Comparison of ENCODE assay signal across 12 mouse cellular contexts in the genomic region with DNA sequence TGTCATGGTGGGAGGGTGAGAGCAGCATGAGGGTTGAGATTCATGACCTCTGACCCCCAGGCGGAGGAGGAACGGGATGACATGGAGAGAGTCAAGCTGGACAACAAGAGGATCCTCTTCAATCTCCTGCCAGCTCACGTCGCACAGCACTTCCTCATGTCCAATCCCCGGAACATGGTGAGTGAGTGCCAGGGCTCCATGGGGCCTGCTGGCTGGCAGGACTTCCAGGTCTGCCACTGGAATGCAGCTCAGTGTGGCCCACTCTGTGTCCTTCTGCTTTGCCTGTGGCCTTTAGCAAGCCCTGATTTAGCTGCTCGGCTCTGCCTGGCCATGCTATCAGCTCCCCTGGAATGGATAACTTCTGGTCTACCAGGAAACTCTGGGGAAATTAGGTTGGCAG. TPM values are rescaled to one million over a fixed set of nuclear protein-coding genes. Genes with fewer than 3 reads are reported as not detected.
DNase-seq lines count a peak whose midpoint lies in the region; ATAC-seq and TF ChIP-seq lines count a peak whose summit lies in the region.
"Had no signal": no experiment of that assay in that cellular context is flagged by ENCODE, and none has a peak within 500 bp of the region (broad histone marks: within the 10 kb centered on the region; RNA-seq: fewer than 3 reads in every experiment).

No protein-coding gene starts in this region.

- H3K9me3 ChIP-seq in hindbrain, embryonic 13.5 days, result no peaks in the 10 kb centered on the region
- no peaks in the 10 kb centered on the region for H3K9me3 ChIP-seq in hindbrain, embryonic 11.5 days (ENCODE audit: control insufficient read depth, low read length)
- no peaks in the 10 kb centered on the region for H3K9me3 ChIP-seq in limb, embryonic 15.5 days

- no peak overlapping the region for H3K9ac ChIP-seq in hindbrain, embryonic 13.5 days
- H3K9ac ChIP-seq in hindbrain, embryonic 11.5 days (ENCODE audit: low read depth, low read length), result no peak overlapping the region
- no peak overlapping the region for H3K9ac ChIP-seq in limb, embryonic 15.5 days

- H3K4me2 ChIP-seq in hindbrain, embryonic 13.5 days, result no peak overlapping the region
- no peak overlapping the region for H3K4me2 ChIP-seq in hindbrain, embryonic 11.5 days (replicated peaks; ENCODE audit: low read depth, low read length)
- no peak overlapping the region for H3K4me2 ChIP-seq in limb, embryonic 15.5 days

- no peak for DNase-seq in hindbrain, embryonic 11.5 days (ENCODE audit: low spot score)
- no peak for DNase-seq in thymus, adult 2 months
- no peak for DNase-seq in thymus, postnatal 36 days
- no peak for DNase-seq in adrenal gland, postnatal 4 days (ENCODE audit: low spot score in 2 of 2)
- DNase-seq in right cerebral cortex, adult 2 months (ENCODE audit: low spot score in 2 of 2), result no peak
- DNase-seq: adrenal gland, adult 2 months had no signal

- 79% methylated on average over 6 of the region's 6 CpGs for WGBS in hindbrain, embryonic 13.5 days
- WGBS in hindbrain, embryonic 11.5 days, result 77% methylated on average over 6 of the region's 6 CpGs
- 90% methylated on average over 6 of the region's 6 CpGs for WGBS in thymus, adult 2 months
- 76% methylated on average over 6 of the region's 6 CpGs for WGBS in limb, embryonic 15.5 days

- no peak overlapping the region for H3K4me3 ChIP-seq in hindbrain, embryonic 13.5 days
- H3K4me3 ChIP-seq in hindbrain, embryonic 11.5 days (ENCODE audit: low read depth, low read length), result no peak overlapping the region
- H3K4me3 ChIP-seq in thymus, adult 2 months (ENCODE audit: control insufficient read depth, insufficient read depth, low read length), result no peak overlapping the region
- no peak overlapping the region for H3K4me3 ChIP-seq in limb, embryonic 15.5 days
- H3K4me3 ChIP-seq: erythroblast, embryonic 14.5 days; left cerebral cortex, adult 2 months had no signal

- peaks cover 3% of the 10 kb centered on the region; the same call in 1 of the 2 replicates for H3K36me3 ChIP-seq in hindbrain, embryonic 13.5 days
- no peaks in the 10 kb centered on the region for H3K36me3 ChIP-seq in hindbrain, embryonic 11.5 days (ENCODE audit: control insufficient read depth, insufficient read depth, low read length)
- H3K36me3 ChIP-seq in thymus, adult 2 months (ENCODE audit: control insufficient read depth, insufficient read depth, low read length), result no peaks in the 10 kb centered on the region
- H3K36me3 ChIP-seq in limb, embryonic 15.5 days, result no peaks in the 10 kb centered on the region

- TF ChIP-seq POLR2A in thymus, adult 2 months (IDR thresholded peaks at IDR 0.05; ENCODE audit: control insufficient read depth, extremely low read depth, insufficient read depth, low read length, poor library complexity), result no peak

- ATAC-seq in hindbrain, embryonic 13.5 days (ENCODE audit: low FRiP score), result no peak
- ATAC-seq in hindbrain, embryonic 11.5 days (ENCODE audit: low FRiP score), result no peak
- ATAC-seq in limb, embryonic 15.5 days (ENCODE audit: insufficient number of reproducible peaks, low FRiP score, low TSS enrichment, low read depth), result no peak
- no peak for ATAC-seq in megakaryocyte progenitor cell, adult 5-6 weeks (replicated peaks; ENCODE audit: poor library complexity)

- peak overlapping the region; percentile 69 for H3K27ac ChIP-seq in hindbrain, embryonic 13.5 days
- H3K27ac ChIP-seq in hindbrain, embryonic 11.5 days (ENCODE audit: low read depth, low read length), result no peak overlapping the region
- peak overlapping the region; percentile 87; the same call in 1 of the 2 replicates for H3K27ac ChIP-seq in thymus, adult 2 months (ENCODE audit: control insufficient read depth, insufficient read depth, low read length)
- peak overlapping the region; percentile 65 for H3K27ac ChIP-seq in limb, embryonic 15.5 days
- H3K27ac ChIP-seq: left cerebral cortex, adult 2 months had no signal

- no peaks in the 10 kb centered on the region for H3K27me3 ChIP-seq in hindbrain, embryonic 13.5 days
- H3K27me3 ChIP-seq in hindbrain, embryonic 11.5 days (ENCODE audit: control insufficient read depth, insufficient read depth, low read length), result no peaks in the 10 kb centered on the region
- no peaks in the 10 kb centered on the region for H3K27me3 ChIP-seq in thymus, adult 2 months (ENCODE audit: control insufficient read depth, insufficient read depth, low read length)
- H3K27me3 ChIP-seq in limb, embryonic 15.5 days, result no peaks in the 10 kb centered on the region

- peaks cover 25% of the 10 kb centered on the region for H3K4me1 ChIP-seq in hindbrain, embryonic 13.5 days (replicated peaks)
- 0 out of 2 replicates have a peak, but pooled peaks cover 2% of the 10 kb centered on the region for H3K4me1 ChIP-seq in hindbrain, embryonic 11.5 days (replicated peaks; ENCODE audit: control insufficient read depth, insufficient read depth, low read length)
- H3K4me1 ChIP-seq in thymus, adult 2 months (replicated peaks; ENCODE audit: control insufficient read depth, insufficient read depth, low read length), result peaks cover 18% of the 10 kb centered on the region
- peaks cover 12% of the 10 kb centered on the region for H3K4me1 ChIP-seq in limb, embryonic 15.5 days

- no peak for TF ChIP-seq CTCF in thymus, adult 2 months (IDR thresholded peaks at IDR 0.05; ENCODE audit: borderline replicate concordance, control insufficient read depth, extremely low read depth, insufficient read depth, low read length, poor library complexity)

RNA-seq across cellular contexts. Expression of a gene that starts 28.2 kb away (rescaled TPM):
- not detected in 2 replicates for polyA plus RNA-seq in hindbrain, embryonic 13.5 days (2015; fragmentation: Nextera tagmentation; extraction: Ambion mirVana)
- polyA plus RNA-seq in hindbrain, embryonic 11.5 days (2014; fragmentation: Nextera tagmentation; extraction: Ambion mirVana), result not detected in 2 replicates
- not detected in 2 replicates for polyA plus RNA-seq in thymus, adult 2 months (2012; rRNA removed)
- not detected in 2 replicates for polyA plus RNA-seq in limb, embryonic 15.5 days (2015; fragmentation: Nextera tagmentation; extraction: Ambion mirVana)
- total RNA-seq in megakaryocyte progenitor cell, adult 5-6 weeks (2015), result not detected in 2 replicates
- not detected in 2 replicates for total RNA-seq in megakaryocyte progenitor cell, adult 5-6 weeks (2017)
- total RNA-seq in adrenal gland, postnatal 4 days (2021), result not detected
- total RNA-seq: adrenal gland, adult 2 months; left cerebral cortex, adult 2 months had no signal
- polyA plus RNA-seq: adrenal gland, adult 2 months; erythroblast, embryonic 14.5 days; heart, postnatal 0 days had no signal

RNA-seq across cellular contexts. Expression of a gene that starts 37.4 kb away (rescaled TPM):
- 0.10 TPM in 1 of 2 replicates, not detected in the other for polyA plus RNA-seq in hindbrain, embryonic 13.5 days (2015; fragmentation: Nextera tagmentation; extraction: Ambion mirVana)
- 0.14 and 0.67 TPM in 2 replicates for polyA plus RNA-seq in hindbrain, embryonic 11.5 days (2014; fragmentation: Nextera tagmentation; extraction: Ambion mirVana)
- 0.30 and 0.37 TPM in 2 replicates for polyA plus RNA-seq in thymus, adult 2 months (2012; rRNA removed)
- 0.71 and 0.81 TPM in 2 replicates for polyA plus RNA-seq in limb, embryonic 15.5 days (2015; fragmentation: Nextera tagmentation; extraction: Ambion mirVana)
- not detected in 2 replicates for total RNA-seq in megakaryocyte progenitor cell, adult 5-6 weeks (2015)
- total RNA-seq in megakaryocyte progenitor cell, adult 5-6 weeks (2017), result not detected in 2 replicates
- 10 to 100 TPM in 1 of 2 experiments, 1 to 10 TPM in 1; 3.7 to 77.7 TPM for total RNA-seq in adrenal gland, postnatal 4 days (2021)
- total RNA-seq: left cerebral cortex, adult 2 months had no signal
- polyA plus RNA-seq: heart, postnatal 0 days had no signal

RNA-seq across cellular contexts. Expression of a gene that starts 53.6 kb away (rescaled TPM):
- polyA plus RNA-seq in hindbrain, embryonic 13.5 days (2015; fragmentation: Nextera tagmentation; extraction: Ambion mirVana), result 13.8 and 14.1 TPM in 2 replicates
- polyA plus RNA-seq in hindbrain, embryonic 11.5 days (2014; fragmentation: Nextera tagmentation; extraction: Ambion mirVana), result 16.8 and 19.1 TPM in 2 replicates
- polyA plus RNA-seq in thymus, adult 2 months (2012; rRNA removed), result 11.9 and 12.1 TPM in 2 replicates
- polyA plus RNA-seq in limb, embryonic 15.5 days (2015; fragmentation: Nextera tagmentation; extraction: Ambion mirVana), result 137 and 148 TPM in 2 replicates
- total RNA-seq in megakaryocyte progenitor cell, adult 5-6 weeks (2015), result not detected in 2 replicates
- not detected in 2 replicates for total RNA-seq in megakaryocyte progenitor cell, adult 5-6 weeks (2017)
- total RNA-seq in adrenal gland, postnatal 4 days (2021), result 10 to 100 TPM; 61.8 to 63.1 TPM
